Mouse (Mus musculus) stomach, embryonic 15.5 days (tissue): ENCODE measurements around the gene Eif2b1. TPM values are rescaled to one million over a fixed set of nuclear protein-coding genes. Genes with fewer than 3 reads are reported as not detected.
"Not testable (repeated sequence)": the region's sequence is repeated elsewhere in the genome, so short reads cannot be mapped to it uniquely, and the experiment has no call there.

Source experiments
- ATAC-seq: fragments of 200-750 bp; cut with Nextera tagmentation; 2 replicates; pipeline ENCODE4 v1.8.0; 2017; ENCODE audit warnings: low read depth, moderate number of reproducible peaks, moderate TSS enrichment; ENCODE audit not compliant: insufficient read depth, low FRiP score
- H3K27ac ChIP-seq: fragments of 300-500 bp; sonication (generic); 2 replicates; pipeline ENCODE4 v1.5.1; 2015; ENCODE audit warnings: mild to moderate bottlenecking, inconsistent platforms
- H3K27me3 ChIP-seq: fragments of 300-500 bp; sonication (generic); replicated peaks from 2 replicates; pipeline ENCODE4 v1.6.1; 2015; ENCODE audit warnings: inconsistent platforms
- H3K36me3 ChIP-seq: fragments of 300-500 bp; sonication (generic); 2 replicates; pipeline ENCODE4 v1.6.1; 2015; ENCODE audit warnings: inconsistent platforms
- H3K4me1 ChIP-seq: fragments of 300-500 bp; sonication (generic); 2 replicates; pipeline ENCODE4 v1.6.1; 2015; ENCODE audit warnings: inconsistent platforms
- H3K4me2 ChIP-seq: fragments of 300-500 bp; sonication (generic); 2 replicates; pipeline ENCODE4 v1.6.1; 2015; ENCODE audit warnings: mild to moderate bottlenecking, inconsistent platforms
- H3K4me3 ChIP-seq: fragments of 300-500 bp; sonication (generic); replicated peaks from 2 replicates; pipeline ENCODE4 v1.5.1; 2015; ENCODE audit warnings: inconsistent platforms
- H3K9ac ChIP-seq: fragments of 300-500 bp; sonication (generic); 2 replicates; pipeline ENCODE4 v1.6.1; 2015; ENCODE audit warnings: inconsistent platforms
- H3K9me3 ChIP-seq: fragments of 300-500 bp; sonication (generic); 2 replicates; pipeline ENCODE4 v1.6.1; 2016; ENCODE audit warnings: inconsistent platforms
- WGBS: fragments of 180-500 bp; shearing (Covaris S2); methylation state at CpG from one replicate; pipeline ENCODE4 v1.1.7; 2015; 5-methylcytosine and 5-hydroxymethylcytosine counted together
- polyA plus RNA-seq: library from polyadenylated mRNA; unstranded; fragments of >200 nt; fragmentation: Nextera tagmentation; extraction: Ambion mirVana; gene quantifications from 2 replicates; pipeline ENCODE4 v1.2.1, GENCODE M21; 2015

Eif2b1 gene
- polyA plus RNA-seq, 1 experiment from 2014 or later = 73.7 TPM

DNA sequence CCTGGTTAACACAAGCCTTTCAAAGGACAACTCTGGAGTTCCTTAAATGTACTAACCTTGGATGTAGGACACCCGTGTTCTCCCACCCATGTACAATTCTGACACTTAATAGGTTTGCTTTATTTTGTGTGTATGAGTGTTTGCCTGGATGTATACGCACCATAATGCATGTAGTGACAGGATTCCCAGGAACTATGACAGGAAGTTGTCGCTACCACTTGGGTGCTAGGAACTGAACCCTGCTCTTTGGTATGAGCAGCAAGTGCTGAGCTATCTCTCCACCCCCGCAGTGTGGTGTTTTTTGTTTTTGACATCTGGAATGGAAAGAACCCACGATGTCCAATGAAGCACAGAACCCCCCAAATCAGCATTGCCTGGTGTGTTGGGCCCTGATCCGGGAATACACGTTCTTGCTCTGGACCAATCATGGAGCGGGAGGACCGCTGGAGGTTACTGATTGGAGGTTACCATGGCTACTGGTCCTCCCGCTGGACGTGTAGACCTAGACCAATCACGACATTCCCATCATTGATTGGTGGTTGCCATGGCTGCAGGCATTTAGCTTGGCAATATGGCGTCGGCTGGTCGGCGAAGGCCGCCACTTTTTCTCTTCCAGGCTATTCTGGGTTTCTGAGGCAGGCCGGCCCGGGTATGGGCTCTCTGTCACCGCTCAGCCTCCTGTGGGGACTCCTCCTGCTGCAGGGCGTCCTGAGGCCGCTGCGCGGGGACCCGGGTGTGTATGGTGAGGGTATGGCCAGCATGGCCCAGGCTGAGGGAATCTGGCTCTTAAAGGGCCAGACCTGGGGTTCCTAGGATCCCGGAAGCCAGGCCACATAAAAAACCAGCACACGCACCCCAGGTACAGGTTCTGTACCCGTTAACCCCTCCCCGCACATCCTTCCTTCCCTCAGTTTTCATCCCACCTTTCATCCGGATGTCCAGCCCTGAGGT, 19.6 kb upstream of the Eif2b1 start:
- Histone ChIP-seq H3K36me3 (peaks cover 23% of the 10 kb centered on the region; the same call in 1 of the 2 replicates), H3K27me3 (no peaks in the 10 kb centered on the region), H3K4me2 (peak overlapping the region; percentile 93), H3K4me1 (peaks cover 8% of the 10 kb centered on the region; the same call in 1 of the 2 replicates), H3K9ac (peak overlapping the region; percentile 49; the same call in 1 of the 2 replicates), H3K9me3 (no peaks in the 10 kb centered on the region), H3K4me3 (peak overlapping the region; percentile 67), H3K27ac (no peak overlapping the region)
- WGBS = 8% methylated on average over 30 of the region's 30 CpGs
- peak; percentile 99 for ATAC-seq

DNA sequence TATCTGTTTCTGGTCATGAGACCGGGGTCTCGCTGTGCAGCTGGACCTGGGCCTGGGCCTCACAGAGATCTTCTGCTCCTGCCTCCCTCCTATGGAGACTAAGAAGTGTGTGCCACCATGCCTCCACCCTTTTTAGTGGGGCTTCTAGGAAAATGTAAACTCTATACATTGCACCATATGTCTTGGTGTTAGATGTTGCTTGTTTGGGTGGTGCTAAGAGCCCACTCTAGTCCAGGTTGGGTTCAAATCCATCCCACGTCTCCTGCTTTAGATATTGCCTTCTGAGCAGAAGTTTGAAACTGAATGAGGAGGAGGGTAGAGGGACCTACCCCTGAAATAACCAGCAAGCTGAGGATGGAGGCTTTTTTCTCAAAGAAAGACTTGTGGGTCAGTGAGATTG, 13.8 kb upstream of the Eif2b1 start:
- no peak overlapping the region for H3K9ac ChIP-seq
- H3K27me3 ChIP-seq = no peaks in the 10 kb centered on the region
- no peak for ATAC-seq
- no peak overlapping the region for H3K4me3 ChIP-seq
- H3K9me3 ChIP-seq = no peaks in the 10 kb centered on the region
- peaks cover 42% of the 10 kb centered on the region for H3K36me3 ChIP-seq
- H3K4me1 ChIP-seq = no peaks in the 10 kb centered on the region
- no peak overlapping the region for H3K27ac ChIP-seq
- 93% methylated on average over 3 of the region's 3 CpGs for WGBS
- no peak overlapping the region for H3K4me2 ChIP-seq

DNA sequence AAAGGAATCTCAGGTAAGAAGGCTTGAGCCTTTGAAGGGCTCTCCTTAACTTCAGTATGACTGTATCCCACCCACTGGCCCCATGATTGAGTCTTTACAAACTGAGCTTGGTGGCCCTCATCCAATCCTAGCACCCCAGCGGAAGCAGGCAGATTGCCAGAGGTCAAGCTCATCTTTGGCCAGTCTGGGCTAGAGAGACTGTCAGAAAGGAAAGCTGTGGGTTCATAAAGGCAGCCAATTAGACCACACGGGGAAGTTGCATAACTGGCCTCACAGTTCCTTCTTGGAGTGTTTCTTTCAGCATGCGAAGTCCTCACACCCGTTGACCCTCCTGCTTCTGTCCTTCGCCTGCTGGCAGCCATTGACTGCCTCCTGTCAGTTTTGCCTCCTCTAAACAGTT, 3.6 kb upstream of the Eif2b1 start:
- Histone ChIP-seq H3K36me3 (peaks cover 25% of the 10 kb centered on the region), H3K4me2 (no peak overlapping the region), H3K27ac (no peak overlapping the region), H3K4me1 (peaks cover 14% of the 10 kb centered on the region), H3K27me3 (no peaks in the 10 kb centered on the region), H3K9me3 (no peaks in the 10 kb centered on the region), H3K9ac (no peak overlapping the region), H3K4me3 (no peak overlapping the region)
- ATAC-seq = no peak
- WGBS = 79% methylated on average over 5 of the region's 5 CpGs

DNA sequence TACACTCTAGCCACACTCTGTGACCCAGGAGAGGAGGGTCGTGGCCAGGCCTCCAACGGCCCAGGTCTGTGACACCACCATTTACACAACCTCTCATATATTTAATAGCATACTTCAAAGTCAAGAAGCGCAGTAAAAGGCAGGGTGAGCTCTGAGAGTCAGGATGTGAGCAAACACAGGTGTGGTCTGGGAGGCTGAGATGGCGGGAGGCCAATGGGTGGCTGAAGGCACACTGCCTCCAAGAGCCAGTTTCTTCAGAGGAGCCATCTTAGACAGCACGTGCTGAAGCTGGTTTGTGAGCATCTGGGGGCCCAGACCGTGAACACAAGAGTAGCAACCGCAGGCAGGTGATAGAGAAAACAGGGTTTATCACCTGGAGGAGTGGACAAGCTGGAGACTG, 3.5 kb downstream of the Eif2b1 start:
- Histone ChIP-seq H3K9me3 (no peaks in the 10 kb centered on the region), H3K4me2 (no peak overlapping the region), H3K4me1 (peaks cover 14% of the 10 kb centered on the region), H3K4me3 (no peak overlapping the region), H3K27ac (no peak overlapping the region), H3K9ac (no peak overlapping the region), H3K36me3 (peaks cover 54% of the 10 kb centered on the region), H3K27me3 (no peaks in the 10 kb centered on the region)
- WGBS = 82% methylated on average over 7 of the region's 7 CpGs
- no peak for ATAC-seq

DNA sequence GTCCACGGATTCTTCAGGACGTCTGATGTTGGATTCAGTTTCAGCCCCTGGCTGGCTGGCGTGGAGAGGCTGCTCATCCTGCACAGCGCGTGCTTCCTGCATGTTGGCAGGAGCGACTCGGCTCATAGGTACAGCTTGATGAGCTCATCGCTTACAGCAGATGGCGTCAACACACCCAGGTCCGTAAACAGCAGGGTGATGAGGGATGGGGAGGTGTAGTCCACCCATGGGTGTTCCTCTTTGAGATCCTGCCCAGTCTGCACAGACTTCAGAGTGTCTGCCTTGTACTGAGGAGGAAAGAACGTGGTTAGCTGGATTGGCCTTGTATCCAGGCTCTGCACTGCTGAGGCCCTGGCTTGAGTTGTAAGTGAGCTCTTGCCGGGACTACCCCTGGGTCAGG, 7.9 kb downstream of the Eif2b1 start:
- Histone ChIP-seq H3K9ac (no peak overlapping the region), H3K27ac (no peak overlapping the region), H3K4me2 (no peak overlapping the region), H3K4me3 (no peak overlapping the region), H3K4me1 (no peaks in the 10 kb centered on the region), H3K9me3 (no peaks in the 10 kb centered on the region), H3K27me3 (no peaks in the 10 kb centered on the region), H3K36me3 (peaks cover 78% of the 10 kb centered on the region)
- 0 out of 2 replicates have a peak, but pooled peaks have one; percentile 35 for ATAC-seq
- WGBS = 88% methylated on average over 12 of the region's 12 CpGs

DNA sequence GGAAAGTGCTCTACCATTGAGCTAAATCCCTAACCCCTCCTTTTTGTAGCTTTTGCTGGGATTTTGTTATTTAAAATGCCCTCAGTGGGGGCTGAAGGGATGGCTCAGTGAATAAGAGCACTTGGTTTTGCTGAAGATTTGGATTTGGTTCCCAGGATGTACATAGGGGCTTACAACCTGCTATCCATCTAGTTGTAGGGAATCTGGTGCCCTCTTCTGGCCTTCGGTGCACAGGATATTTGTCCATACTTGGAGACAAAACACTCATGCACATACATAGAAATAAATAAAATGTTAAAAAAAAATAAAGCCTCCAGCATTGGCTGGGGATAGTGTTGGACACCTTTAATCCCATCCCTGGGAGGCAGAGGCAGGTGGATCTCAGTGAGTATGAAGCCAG, 23.8 kb downstream of the Eif2b1 start:
- WGBS = 72% methylated on average over 1 of the region's 1 CpGs
- H3K4me1 ChIP-seq = peaks cover 12% of the 10 kb centered on the region
- no peak overlapping the region for H3K4me2 ChIP-seq
- peaks cover 20% of the 10 kb centered on the region for H3K36me3 ChIP-seq
- no peaks in the 10 kb centered on the region for H3K27me3 ChIP-seq
- no peaks in the 10 kb centered on the region for H3K9me3 ChIP-seq
- no peak overlapping the region for H3K9ac ChIP-seq
- ATAC-seq = no peak
- H3K4me3 ChIP-seq = no peak overlapping the region
- H3K27ac ChIP-seq = no peak overlapping the region

DNA sequence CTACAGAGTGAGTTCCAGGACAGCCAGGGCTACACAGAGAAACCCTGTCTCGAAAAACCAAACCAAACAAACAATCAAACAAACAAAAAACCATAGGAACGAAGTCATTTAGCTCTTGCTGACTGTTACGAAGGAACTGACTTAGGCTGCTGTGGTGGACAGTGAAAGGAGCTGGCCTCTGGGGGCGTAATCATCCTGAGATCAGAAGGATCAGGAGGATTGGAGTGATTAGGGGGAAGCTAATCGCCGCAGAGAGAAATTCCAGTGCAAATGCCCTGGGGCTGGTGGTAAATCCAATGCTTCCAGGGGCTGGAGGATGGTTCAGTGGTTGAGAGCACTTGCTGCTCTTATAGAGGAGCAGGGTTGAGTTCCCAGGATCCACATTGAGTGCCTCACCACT, 25.3 kb downstream of the Eif2b1 start:
- no peak for ATAC-seq
- no peak overlapping the region for H3K27ac ChIP-seq
- WGBS = 70% methylated on average over 6 of the region's 6 CpGs
- H3K4me1 ChIP-seq = peaks cover 12% of the 10 kb centered on the region
- peak overlapping the region; percentile 93 for H3K4me3 ChIP-seq
- no peaks in the 10 kb centered on the region for H3K27me3 ChIP-seq
- peak overlapping the region; percentile 79 for H3K4me2 ChIP-seq
- peaks cover 23% of the 10 kb centered on the region for H3K36me3 ChIP-seq
- no peak overlapping the region for H3K9ac ChIP-seq
- no peaks in the 10 kb centered on the region for H3K9me3 ChIP-seq

DNA sequence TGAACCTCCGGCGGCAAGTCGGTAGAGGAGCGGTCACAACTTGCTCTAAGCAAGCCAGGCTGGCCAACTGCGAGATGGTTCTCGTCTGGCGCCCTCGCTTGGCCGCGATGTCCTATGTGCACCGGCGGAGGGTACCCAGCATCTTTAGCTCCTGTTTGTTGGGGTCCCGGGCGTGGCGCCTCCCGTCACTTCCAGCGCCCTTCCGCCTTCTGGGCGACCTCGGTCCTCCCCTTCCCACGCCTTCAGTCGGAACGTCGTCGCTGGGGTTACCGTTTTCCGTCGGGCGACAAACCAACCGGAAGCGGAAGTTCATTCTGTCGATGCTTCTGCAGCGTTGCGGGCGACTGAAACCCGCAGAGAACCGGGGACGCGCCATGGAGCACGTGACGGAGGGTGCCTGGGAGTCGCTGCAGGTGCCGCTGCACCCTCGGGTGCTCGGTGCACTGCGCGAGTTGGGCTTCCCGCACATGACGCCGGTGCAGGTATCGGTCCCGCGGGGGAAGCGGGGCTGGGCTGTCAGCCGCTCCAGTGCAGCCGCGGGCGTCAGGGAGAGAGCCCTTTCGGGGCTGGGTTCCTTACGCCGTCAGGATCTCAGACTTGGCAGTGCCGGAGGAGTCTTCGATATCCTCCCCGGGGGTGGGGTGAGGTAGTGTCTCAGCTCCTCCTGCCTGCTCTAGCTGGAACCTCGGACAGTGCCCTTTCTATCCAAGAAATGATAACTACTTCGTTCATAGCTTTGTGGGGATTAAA, 26.2 kb downstream of the Eif2b1 start, which contains the start of gene Ddx55:
TSS of gene Ddx55 (plus strand) at position 307 of the 750 bp plus-strand sequence.
- Histone ChIP-seq H3K4me1 (peaks cover 12% of the 10 kb centered on the region), H3K27me3 (no peaks in the 10 kb centered on the region), H3K36me3 (peaks cover 25% of the 10 kb centered on the region), H3K4me3 (peak within 1 kb of the TSS; percentile 93), H3K9ac (peak within 1 kb of the TSS; percentile 61), H3K27ac (peak within 1 kb of the TSS; percentile 86), H3K4me2 (peak within 1 kb of the TSS; percentile 79), H3K9me3 (no peaks in the 10 kb centered on the region)
- under 1% methylated on average over 66 of the region's 66 CpGs for WGBS
- ATAC-seq = peak; percentile 84

DNA sequence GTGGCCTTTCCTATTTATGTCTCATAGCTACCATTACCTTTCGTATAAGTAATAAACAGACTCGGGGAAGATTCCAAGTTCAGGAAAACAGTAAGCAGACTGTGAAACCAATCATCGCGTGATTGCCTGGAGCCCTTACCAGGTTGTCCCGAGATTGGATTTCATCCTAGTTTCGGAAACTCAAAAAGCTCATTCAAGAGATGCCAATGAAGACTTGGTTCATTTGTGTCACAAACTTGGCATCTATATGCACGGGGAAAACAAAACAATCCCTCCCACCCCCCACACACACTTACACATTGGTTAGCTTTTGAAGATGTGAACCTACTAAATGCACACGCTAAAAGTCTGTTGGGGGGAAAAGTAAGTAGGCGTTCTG, 26.8 kb downstream of the Eif2b1 start:
- Histone ChIP-seq H3K4me2 (peak overlapping the region; percentile 79), H3K4me1 (peaks cover 12% of the 10 kb centered on the region), H3K9ac (peak overlapping the region; percentile 61; the same call in 1 of the 2 replicates), H3K9me3 (no peaks in the 10 kb centered on the region), H3K36me3 (peaks cover 21% of the 10 kb centered on the region), H3K27me3 (no peaks in the 10 kb centered on the region), H3K4me3 (peak overlapping the region; percentile 93), H3K27ac (peak overlapping the region; percentile 86)
- no peak for ATAC-seq
- WGBS = 8% methylated on average over 9 of the region's 9 CpGs

DNA sequence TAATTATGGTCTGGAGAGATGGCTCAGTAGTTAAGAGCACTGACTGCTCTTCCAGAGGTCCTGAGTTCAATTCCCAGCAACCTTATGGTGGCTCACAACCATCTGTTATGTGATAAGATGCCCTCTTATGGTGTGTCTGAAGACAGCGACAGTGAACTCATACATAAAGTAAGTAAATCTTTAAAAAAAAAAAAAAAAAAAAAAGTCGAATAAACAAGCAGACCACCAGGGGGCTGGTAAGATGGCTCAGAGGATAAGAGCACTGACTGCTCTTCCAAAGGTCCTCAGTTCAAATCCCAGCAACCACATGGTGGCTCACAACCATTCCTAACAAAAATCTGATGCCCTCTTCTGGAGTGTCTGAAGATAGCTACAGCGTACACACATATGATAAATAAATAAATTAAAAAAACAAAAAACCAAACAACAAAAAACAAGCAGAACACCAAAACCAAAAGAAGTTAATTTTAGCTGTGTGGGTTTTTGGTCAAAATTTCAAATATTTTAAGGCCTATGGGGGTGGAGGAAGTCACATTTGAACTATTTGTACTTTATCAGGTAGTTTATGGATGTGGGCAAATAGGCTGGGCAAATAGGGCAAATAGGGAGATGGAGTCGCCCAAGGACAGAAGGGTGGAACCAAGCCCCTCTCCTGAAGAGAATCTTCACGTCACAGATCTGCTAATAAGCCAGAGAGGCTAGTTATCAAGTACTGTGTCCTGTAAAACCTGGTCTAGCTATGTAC, 27.4 kb downstream of the Eif2b1 start:
- ATAC-seq, H3K9me3 ChIP-seq, H3K9ac ChIP-seq, H3K27me3 ChIP-seq: not testable (repeated sequence)
- H3K4me1 ChIP-seq = peaks cover 12% of the 10 kb centered on the region
- H3K36me3 ChIP-seq = peaks cover 21% of the 10 kb centered on the region
- H3K27ac ChIP-seq = peak overlapping the region; percentile 86
- H3K4me3 ChIP-seq = peak overlapping the region; percentile 93
- peak overlapping the region; percentile 79 for H3K4me2 ChIP-seq
- 34% methylated on average over 5 of the region's 5 CpGs for WGBS

DNA sequence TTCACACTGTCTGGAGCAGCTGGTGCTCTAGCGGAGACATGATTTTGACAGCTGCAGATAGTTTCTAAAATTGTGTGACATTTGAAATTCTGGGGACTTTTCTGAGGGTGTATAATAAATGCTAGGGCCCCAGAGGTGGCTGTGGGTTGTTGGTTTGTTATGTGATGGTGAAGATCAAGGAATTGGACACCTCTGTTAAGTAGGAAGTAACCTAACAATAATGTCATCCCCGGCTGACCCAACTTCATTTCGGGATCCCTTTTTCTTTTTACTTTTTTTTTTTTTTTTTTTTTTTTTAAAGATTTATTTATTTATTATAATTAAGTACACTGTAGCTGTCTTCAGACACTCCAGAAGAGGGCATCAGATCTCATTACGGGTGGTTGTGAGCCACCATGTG, 28.2 kb downstream of the Eif2b1 start:
- not testable (repeated sequence) for H3K9ac ChIP-seq, H3K27me3 ChIP-seq, H3K4me3 ChIP-seq, H3K27ac ChIP-seq, ATAC-seq, H3K9me3 ChIP-seq, H3K4me2 ChIP-seq
- peaks cover 25% of the 10 kb centered on the region for H3K36me3 ChIP-seq
- peaks cover 12% of the 10 kb centered on the region for H3K4me1 ChIP-seq
- 73% methylated on average over 4 of the region's 4 CpGs for WGBS
